Mouse (Mus musculus) embryonic fibroblast, embryonic 13.5 days (primary cell): ENCODE data around the gene Rpusd3. TPM values are rescaled to one million over a fixed set of nuclear protein-coding genes. Genes with fewer than 3 reads are reported as not detected.

Experiments
- H3K27ac ChIP-seq: 2 replicates; pipeline ENCODE4 v1.5.1; 2012; ENCODE audit warnings: low read length, control low read depth, inconsistent platforms; ENCODE audit not compliant: insufficient read depth
- H3K4me1 ChIP-seq: 2 replicates; pipeline ENCODE4 v1.6.1; 2011; ENCODE audit warnings: low read length; ENCODE audit not compliant: control insufficient read depth, insufficient read depth
- H3K4me3 ChIP-seq: 2 replicates; pipeline ENCODE4 v1.5.1; 2011; ENCODE audit warnings: mild to moderate bottlenecking, control low read depth, low read length; ENCODE audit not compliant: insufficient read depth
- CTCF ChIP-seq: IDR thresholded peaks from 2 replicates; pipeline ENCODE4 v1.5.1; 2011; ENCODE audit warnings: mild to moderate bottlenecking, control low read depth, low read length, moderate library complexity, borderline replicate concordance; ENCODE audit not compliant: insufficient read depth
- POLR2A ChIP-seq: IDR thresholded peaks from 2 replicates; pipeline ENCODE4 v1.6.1; 2011; ENCODE audit warnings: low read depth, mild to moderate bottlenecking, control low read depth, low read length, moderate library complexity
- polyA plus RNA-seq: library from polyadenylated mRNA; stranded (reverse); fragments of >200 nt; gene quantifications from 2 replicates; pipeline ENCODE4 v1.2.4, GENCODE M21; 2011; ENCODE audit warnings: low read depth; ENCODE audit not compliant: missing spikeins, insufficient read length

The Rpusd3 gene
- polyA plus RNA-seq, 1 experiment = 8.0 TPM

DNA sequence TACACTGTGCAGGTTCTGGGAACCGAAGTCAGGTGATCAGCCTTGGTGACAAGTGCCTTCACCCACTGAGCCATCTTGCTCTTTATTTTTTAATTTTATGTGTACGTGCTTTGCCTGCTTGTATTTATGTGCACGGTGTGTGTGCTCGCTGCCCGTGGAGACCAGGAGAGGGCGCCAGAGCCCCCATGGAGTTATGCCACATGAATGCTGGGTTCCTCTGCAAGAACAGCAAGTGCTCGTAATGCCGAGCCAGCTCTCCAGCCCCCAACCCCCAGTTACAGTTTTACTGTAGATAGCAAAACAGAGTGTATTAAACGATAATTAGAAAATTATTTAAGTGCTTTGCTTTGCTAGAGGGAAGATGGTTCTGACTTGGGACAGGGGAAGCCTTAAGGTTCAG, 12.5 kb downstream of the Rpusd3 start:
- Histone ChIP-seq H3K27ac (no peak overlapping the region), H3K4me1 (no peaks in the 10 kb centered on the region), H3K4me3 (no peak overlapping the region)
- TF ChIP-seq CTCF (0 out of 2 replicates have a peak, but pooled peaks have one; percentile 7), POLR2A (no peak)

DNA sequence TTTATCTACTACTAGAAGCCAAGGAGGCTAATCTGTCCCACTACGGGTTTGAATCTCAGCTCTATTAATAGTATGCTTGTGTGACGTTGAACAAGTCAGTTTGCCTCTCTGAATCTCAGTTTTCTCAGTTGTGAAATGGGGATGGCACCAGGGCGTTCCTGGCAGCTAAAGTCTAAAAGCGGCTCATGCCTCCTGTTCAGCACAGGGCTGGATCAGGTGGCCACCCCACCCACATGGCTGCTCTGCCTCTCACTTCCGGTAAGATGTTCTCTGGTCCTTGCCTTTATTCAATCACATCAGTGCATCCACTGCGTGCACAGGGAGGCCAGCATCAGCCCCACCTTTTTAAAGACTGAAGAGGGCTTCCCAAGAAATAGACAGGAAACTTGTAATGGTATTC, 13.7 kb downstream of the Rpusd3 start:
- Histone ChIP-seq H3K27ac (no peak overlapping the region), H3K4me1 (no peaks in the 10 kb centered on the region), H3K4me3 (no peak overlapping the region)
- TF ChIP-seq CTCF (no peak), POLR2A (no peak)

DNA sequence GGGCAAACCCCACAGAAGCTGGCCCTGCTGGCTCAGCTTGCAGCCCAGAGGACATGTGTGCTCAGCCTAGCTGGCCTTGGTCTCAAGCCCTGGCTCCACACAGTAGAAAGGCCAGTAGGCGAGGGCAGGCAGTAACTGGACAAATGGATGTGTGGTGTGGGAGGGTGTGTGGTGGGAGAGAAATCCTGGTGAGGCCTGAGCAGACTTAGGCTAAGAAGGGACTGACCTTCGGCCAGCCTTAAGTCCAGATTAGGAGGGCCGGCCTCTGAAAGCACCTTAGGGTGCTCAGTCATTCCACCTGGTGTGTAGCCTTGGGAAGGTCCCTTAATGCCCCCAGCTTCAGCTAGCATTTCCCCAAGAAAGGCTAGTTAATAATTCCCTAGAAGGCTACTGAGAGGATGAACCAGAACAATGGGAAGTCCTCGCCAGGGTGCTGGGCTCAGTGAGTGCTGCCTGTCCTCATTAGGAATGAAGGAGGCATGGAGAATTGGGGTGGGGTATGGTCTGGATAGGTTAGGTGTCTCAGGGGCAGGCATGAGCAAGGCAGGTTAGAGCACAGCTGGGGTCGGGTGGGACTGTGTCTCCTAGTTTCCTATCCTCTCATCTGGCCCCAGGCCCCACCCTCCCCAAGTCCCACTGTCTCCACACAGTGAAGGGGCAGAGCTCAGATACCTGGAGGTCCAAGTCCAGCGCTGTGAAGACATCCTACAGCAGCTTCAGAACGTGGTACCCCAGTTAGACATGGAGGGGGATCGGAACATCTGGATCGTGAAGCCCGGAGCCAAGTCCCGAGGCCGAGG, 14.3 kb downstream of the Rpusd3 start:
- H3K4me1 ChIP-seq = no peaks in the 10 kb centered on the region
- no peak overlapping the region for H3K4me3 ChIP-seq
- H3K27ac ChIP-seq = no peak overlapping the region
- no peak for TF ChIP-seq CTCF
- no peak for TF ChIP-seq POLR2A

DNA sequence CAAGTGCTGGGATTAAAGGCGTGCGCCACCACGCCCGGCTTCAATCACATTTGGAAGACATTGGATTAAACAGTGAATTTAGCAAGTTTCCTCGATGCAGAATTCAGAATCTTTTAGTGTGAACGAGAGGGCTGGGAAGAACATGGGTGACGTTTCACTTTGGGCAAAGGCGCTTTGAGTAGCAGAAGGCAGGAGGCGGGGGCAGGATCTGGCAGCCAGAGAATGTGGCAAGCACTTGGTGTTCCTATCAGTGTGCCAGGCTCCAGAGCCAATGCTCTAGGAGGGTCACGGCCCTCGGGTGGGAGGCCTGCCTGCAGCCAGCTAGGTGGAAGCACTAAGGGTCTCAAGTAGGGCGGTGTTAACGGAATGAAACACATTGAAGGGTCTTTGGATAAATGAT, 17.0 kb downstream of the Rpusd3 start:
- H3K4me3 ChIP-seq = no peak overlapping the region
- H3K27ac ChIP-seq = no peak overlapping the region
- TF ChIP-seq CTCF = no peak
- no peak for TF ChIP-seq POLR2A
- no peaks in the 10 kb centered on the region for H3K4me1 ChIP-seq

DNA sequence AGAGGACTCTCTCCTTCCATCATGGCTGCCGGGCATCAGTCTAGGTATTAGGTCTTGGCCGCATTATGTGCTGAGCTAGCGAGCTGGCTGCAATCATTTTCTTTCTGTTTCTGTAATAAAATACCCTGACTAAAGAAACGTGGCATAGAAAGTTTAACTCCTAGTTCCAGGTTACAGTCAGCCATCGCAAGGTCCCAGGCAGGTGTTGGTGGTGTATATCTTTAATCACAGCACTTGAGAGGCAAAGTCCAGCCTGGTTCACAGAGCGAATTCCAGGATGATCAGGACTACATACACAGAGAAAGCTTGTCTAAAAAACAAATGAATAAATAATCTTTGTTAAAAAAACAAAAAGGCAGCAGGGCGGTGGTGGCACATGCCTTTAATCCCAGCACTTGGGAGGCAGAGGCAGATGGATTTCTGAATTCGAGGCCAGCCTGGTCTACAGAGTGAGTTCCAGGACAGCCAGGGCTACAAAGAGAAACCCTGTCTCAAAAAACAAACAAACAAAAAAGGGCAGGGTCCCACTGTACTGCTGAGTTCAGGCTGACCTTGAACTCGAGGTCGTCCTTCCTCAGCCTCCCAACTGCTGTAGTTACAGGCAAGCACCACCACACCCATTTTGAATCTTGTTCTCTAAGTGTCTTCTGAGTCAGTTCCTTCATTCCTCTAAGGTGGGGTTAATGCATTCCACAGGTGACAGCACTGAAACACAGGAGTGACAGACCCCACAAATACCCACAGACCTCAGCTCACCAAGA, 22.7 kb downstream of the Rpusd3 start:
- TF ChIP-seq POLR2A (no peak), CTCF (no peak)
- Histone ChIP-seq H3K27ac (no peak overlapping the region), H3K4me3 (no peak overlapping the region), H3K4me1 (no peaks in the 10 kb centered on the region)

DNA sequence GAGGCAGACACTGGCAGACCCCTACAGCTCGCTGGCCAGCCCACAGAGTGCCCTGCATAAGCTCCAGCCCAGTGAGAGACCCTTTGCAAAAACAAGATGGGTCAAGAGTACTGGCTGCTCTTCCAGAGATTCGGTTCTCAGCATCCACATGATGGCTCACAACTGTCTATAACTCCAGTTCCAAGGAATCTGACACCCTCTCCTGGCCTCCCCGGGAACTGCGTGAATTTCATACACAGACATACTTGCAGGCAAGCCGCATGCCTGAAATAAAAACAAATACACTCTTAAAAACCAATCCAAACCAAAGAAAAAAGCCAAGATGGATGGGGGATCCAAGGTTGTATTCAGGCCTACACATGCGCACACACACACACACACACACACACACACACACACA, 23.6 kb downstream of the Rpusd3 start:
- no peak overlapping the region for H3K27ac ChIP-seq
- no peaks in the 10 kb centered on the region for H3K4me1 ChIP-seq
- TF ChIP-seq POLR2A = no peak
- no peak for TF ChIP-seq CTCF
- no peak overlapping the region for H3K4me3 ChIP-seq

DNA sequence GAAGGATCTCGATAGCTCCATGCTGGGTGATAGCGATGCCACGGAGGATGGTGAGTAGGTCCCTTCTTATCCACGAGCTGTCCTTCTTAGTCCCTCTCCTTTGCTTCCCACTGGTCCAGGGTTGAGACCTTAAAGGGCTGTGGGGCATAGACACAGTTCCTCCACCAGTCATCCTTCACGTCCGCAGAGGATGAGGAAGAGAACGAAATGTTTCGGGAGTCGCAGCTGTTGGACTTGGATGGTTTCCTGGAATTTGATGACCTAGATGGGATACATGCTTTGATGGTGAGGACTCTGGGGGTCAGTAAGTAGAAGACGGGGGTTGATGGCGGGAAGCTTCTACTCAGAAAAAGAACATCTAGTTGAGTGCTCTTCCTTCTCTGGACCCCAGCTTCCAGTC, 24.3 kb downstream of the Rpusd3 start:
- Histone ChIP-seq H3K4me1 (no peaks in the 10 kb centered on the region; the same call in 1 of the 2 replicates), H3K27ac (no peak overlapping the region)
- TF ChIP-seq POLR2A (no peak), CTCF (no peak)

DNA sequence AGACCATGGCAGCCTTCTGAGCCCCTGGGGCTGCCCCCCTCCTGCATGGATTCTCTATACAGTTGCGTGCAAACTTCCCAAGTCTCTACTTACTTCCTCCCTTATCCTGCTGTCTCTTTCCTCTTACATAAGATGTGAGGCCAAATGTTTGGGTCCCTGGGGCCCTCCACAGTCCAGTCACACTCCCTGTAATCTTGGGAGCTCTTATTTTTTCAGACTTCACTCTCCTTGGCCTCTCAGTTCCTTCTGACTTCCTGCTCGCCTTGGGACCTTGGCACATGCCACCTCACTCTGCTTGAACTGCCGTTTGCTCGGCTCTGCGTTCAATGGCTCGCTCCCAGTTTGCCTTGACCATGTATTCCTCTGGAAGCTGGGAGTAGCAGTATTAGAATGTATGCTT, 25.2 kb downstream of the Rpusd3 start:
- TF ChIP-seq POLR2A (no peak), CTCF (no peak)
- no peak overlapping the region for H3K4me3 ChIP-seq
- H3K4me1 ChIP-seq = no peaks in the 10 kb centered on the region; the same call in 1 of the 2 replicates
- no peak overlapping the region for H3K27ac ChIP-seq

More for the DNA sequence above, 24.3 kb downstream of the Rpusd3 start:
- no peak overlapping the region for H3K4me3 ChIP-seq

DNA sequence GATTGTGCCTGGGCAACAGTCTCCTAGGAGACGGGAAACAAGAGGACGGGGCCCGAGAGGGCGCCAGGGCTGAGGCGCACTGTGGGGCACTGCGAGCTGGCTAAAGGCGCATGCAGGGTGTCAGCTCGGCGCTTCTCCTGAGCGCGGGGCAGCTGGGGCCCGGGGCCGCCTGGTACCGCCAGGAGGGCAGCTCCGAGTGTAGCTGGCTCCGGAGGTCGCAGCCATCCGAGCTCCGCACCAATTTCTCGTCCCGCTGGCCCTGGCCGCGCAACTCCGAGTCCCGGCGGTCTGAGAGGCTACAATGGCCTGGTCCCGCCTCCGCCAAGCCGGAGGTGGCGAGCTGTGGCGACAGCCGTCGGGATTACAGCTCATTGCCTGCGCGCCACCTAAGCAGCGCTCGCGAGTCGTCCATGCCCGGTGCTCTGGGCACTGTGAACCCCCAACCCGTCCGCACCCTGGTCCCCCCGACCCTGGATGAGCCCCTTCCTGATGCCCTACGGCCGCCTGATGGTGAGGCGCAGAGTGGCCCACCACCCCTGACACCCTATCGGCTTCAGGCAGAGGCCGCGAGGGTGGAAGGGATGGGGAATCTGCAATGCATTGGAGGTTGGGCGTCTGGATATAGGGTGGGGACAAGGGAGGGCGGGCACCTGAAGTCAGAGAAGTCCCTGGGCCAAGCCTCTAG, 26.6 kb downstream of the Rpusd3 start:
- H3K27ac ChIP-seq = no peak overlapping the region
- H3K4me3 ChIP-seq = no peak overlapping the region
- TF ChIP-seq POLR2A = no peak
- no peak for TF ChIP-seq CTCF
- H3K4me1 ChIP-seq = no peaks in the 10 kb centered on the region; the same call in 1 of the 2 replicates
